Mouse (Mus musculus): Measurements from ENCODE around the gene Lamb1. TPM values are rescaled to one million over a fixed set of nuclear protein-coding genes. Genes with fewer than 3 reads are reported as not detected.

The Lamb1 gene
- polyA plus RNA-seq, 1 experiment: 23.8 TPM

- no peaks in the 10 kb centered on the region for H3K36me3 ChIP-seq (ENCODE audit: control insufficient read depth, insufficient read depth, low read length)
- no peak within 1 kb of the TSS for H3K4me3 ChIP-seq (ENCODE audit: low read depth, low read length)
- no peak within 1 kb of the TSS for H3K27ac ChIP-seq (ENCODE audit: insufficient read depth, low read depth, low read length)
- 91% methylated on average over 5 of the region's 5 CpGs for WGBS
- TF ChIP-seq POLR2A (IDR thresholded peaks at IDR 0.05; ENCODE audit: low read depth, low read length) (no peak), CTCF (IDR thresholded peaks at IDR 0.05; ENCODE audit: extremely low read depth, insufficient read length, insufficient replicate concordance, low read depth, low read length) (no peak)
- H3K4me1 ChIP-seq (ENCODE audit: control insufficient read depth, insufficient read depth, insufficient read length, low read length): no peaks in the 10 kb centered on the region
- no peaks in the 10 kb centered on the region for H3K27me3 ChIP-seq (ENCODE audit: control insufficient read depth, insufficient read depth, low read length)
Observed at GRCm38 (mm10) chr12:31240470-31240869, 24.6 kb upstream of the Lamb1 start, which contains the start of gene Gm6993. Gene Gm6993 (plus strand): TSS chr12:31240770.

GRCm38 (mm10) chr12:31241595-31242342 lies 23.3 kb upstream of the Lamb1 start:
- H3K4me1 ChIP-seq (ENCODE audit: control insufficient read depth, insufficient read depth, insufficient read length, low read length): no peaks in the 10 kb centered on the region
- H3K27ac ChIP-seq (ENCODE audit: insufficient read depth, low read depth, low read length): no peak overlapping the region
- H3K36me3 ChIP-seq (ENCODE audit: control insufficient read depth, insufficient read depth, low read length): no peaks in the 10 kb centered on the region
- TF ChIP-seq POLR2A (IDR thresholded peaks at IDR 0.05; ENCODE audit: low read depth, low read length): no peak
- no peak for TF ChIP-seq CTCF (IDR thresholded peaks at IDR 0.05; ENCODE audit: extremely low read depth, insufficient read length, insufficient replicate concordance, low read depth, low read length)
- H3K27me3 ChIP-seq (ENCODE audit: control insufficient read depth, insufficient read depth, low read length): no peaks in the 10 kb centered on the region
- 71% methylated on average over 6 of the region's 6 CpGs for WGBS
- no peak overlapping the region for H3K4me3 ChIP-seq (ENCODE audit: low read depth, low read length)

- TF ChIP-seq CTCF (IDR thresholded peaks at IDR 0.05; ENCODE audit: extremely low read depth, insufficient read length, insufficient replicate concordance, low read depth, low read length) (no peak), POLR2A (IDR thresholded peaks at IDR 0.05; ENCODE audit: low read depth, low read length) (no peak)
- no peaks in the 10 kb centered on the region for H3K4me1 ChIP-seq (ENCODE audit: control insufficient read depth, insufficient read depth, insufficient read length, low read length)
- 64% methylated on average over 2 of the region's 2 CpGs for WGBS
- H3K27me3 ChIP-seq (ENCODE audit: control insufficient read depth, insufficient read depth, low read length): no peaks in the 10 kb centered on the region
- no peaks in the 10 kb centered on the region for H3K36me3 ChIP-seq (ENCODE audit: control insufficient read depth, insufficient read depth, low read length)
- H3K4me3 ChIP-seq (ENCODE audit: low read depth, low read length): no peak overlapping the region
- H3K27ac ChIP-seq (ENCODE audit: insufficient read depth, low read depth, low read length): no peak overlapping the region
Observed at GRCm38 (mm10) chr12:31244001-31244400, 21.0 kb upstream of the Lamb1 start.

- no peaks in the 10 kb centered on the region for H3K4me1 ChIP-seq (ENCODE audit: control insufficient read depth, insufficient read depth, insufficient read length, low read length)
- WGBS: 87% methylated on average over 3 of the region's 3 CpGs
- no peak overlapping the region for H3K4me3 ChIP-seq (ENCODE audit: low read depth, low read length)
- H3K27ac ChIP-seq (ENCODE audit: insufficient read depth, low read depth, low read length): no peak overlapping the region
- no peak for TF ChIP-seq CTCF (IDR thresholded peaks at IDR 0.05; ENCODE audit: extremely low read depth, insufficient read length, insufficient replicate concordance, low read depth, low read length)
- TF ChIP-seq POLR2A (IDR thresholded peaks at IDR 0.05; ENCODE audit: low read depth, low read length): no peak
- H3K36me3 ChIP-seq (ENCODE audit: control insufficient read depth, insufficient read depth, low read length): no peaks in the 10 kb centered on the region
- H3K27me3 ChIP-seq (ENCODE audit: control insufficient read depth, insufficient read depth, low read length): no peaks in the 10 kb centered on the region
Observed at GRCm38 (mm10) chr12:31244691-31245090, 20.3 kb upstream of the Lamb1 start.

GRCm38 (mm10) chr12:31246153-31246552 lies 18.9 kb upstream of the Lamb1 start:
- no peak for TF ChIP-seq POLR2A (IDR thresholded peaks at IDR 0.05; ENCODE audit: low read depth, low read length)
- TF ChIP-seq CTCF (IDR thresholded peaks at IDR 0.05; ENCODE audit: extremely low read depth, insufficient read length, insufficient replicate concordance, low read depth, low read length): no peak
- 70% methylated on average over 3 of the region's 3 CpGs for WGBS
- Histone ChIP-seq H3K36me3 (ENCODE audit: control insufficient read depth, insufficient read depth, low read length) (no peaks in the 10 kb centered on the region), H3K27me3 (ENCODE audit: control insufficient read depth, insufficient read depth, low read length) (no peaks in the 10 kb centered on the region), H3K4me3 (ENCODE audit: low read depth, low read length) (no peak overlapping the region), H3K27ac (ENCODE audit: insufficient read depth, low read depth, low read length) (no peak overlapping the region), H3K4me1 (ENCODE audit: control insufficient read depth, insufficient read depth, insufficient read length, low read length) (no peaks in the 10 kb centered on the region)

- no peaks in the 10 kb centered on the region for H3K4me1 ChIP-seq (ENCODE audit: control insufficient read depth, insufficient read depth, insufficient read length, low read length)
- no peak overlapping the region for H3K4me3 ChIP-seq (ENCODE audit: low read depth, low read length)
- TF ChIP-seq POLR2A (IDR thresholded peaks at IDR 0.05; ENCODE audit: low read depth, low read length) (no peak), CTCF (IDR thresholded peaks at IDR 0.05; ENCODE audit: extremely low read depth, insufficient read length, insufficient replicate concordance, low read depth, low read length) (no peak)
- 47% methylated on average over 3 of the region's 3 CpGs for WGBS
- H3K36me3 ChIP-seq (ENCODE audit: control insufficient read depth, insufficient read depth, low read length): no peaks in the 10 kb centered on the region
- H3K27me3 ChIP-seq (ENCODE audit: control insufficient read depth, insufficient read depth, low read length): no peaks in the 10 kb centered on the region
- no peak overlapping the region for H3K27ac ChIP-seq (ENCODE audit: insufficient read depth, low read depth, low read length)
Observed at GRCm38 (mm10) chr12:31246615-31247014, 18.4 kb upstream of the Lamb1 start.

- H3K27ac ChIP-seq (ENCODE audit: insufficient read depth, low read depth, low read length): no peak overlapping the region
- no peaks in the 10 kb centered on the region for H3K27me3 ChIP-seq (ENCODE audit: control insufficient read depth, insufficient read depth, low read length)
- no peak for TF ChIP-seq POLR2A (IDR thresholded peaks at IDR 0.05; ENCODE audit: low read depth, low read length)
- no peak for TF ChIP-seq CTCF (IDR thresholded peaks at IDR 0.05; ENCODE audit: extremely low read depth, insufficient read length, insufficient replicate concordance, low read depth, low read length)
- peaks cover 2% of the 10 kb centered on the region; the same call in 1 of the 2 replicates for H3K4me1 ChIP-seq (ENCODE audit: control insufficient read depth, insufficient read depth, insufficient read length, low read length)
- H3K36me3 ChIP-seq (ENCODE audit: control insufficient read depth, insufficient read depth, low read length): no peaks in the 10 kb centered on the region
- 64% methylated on average over 3 of the region's 3 CpGs for WGBS
- no peak overlapping the region for H3K4me3 ChIP-seq (ENCODE audit: low read depth, low read length)
Observed at GRCm38 (mm10) chr12:31248165-31248564, 16.9 kb upstream of the Lamb1 start.

Measured in small intestine, adult 2 months (tissue).